Mouse (Mus musculus): ENCODE measurements around the gene Gm10073. TPM values are rescaled to one million over a fixed set of nuclear protein-coding genes. Genes with fewer than 3 reads are reported as not detected.
"Not testable (repeated sequence)": the region's sequence is repeated elsewhere in the genome, so short reads cannot be mapped to it uniquely, and the experiment has no call there.

Gene Gm10073
- 100 to 1,000 TPM in 1 of 2 experiments, 10 to 100 TPM in 1; 91.6 to 114 TPM for total RNA-seq (2021)
- long read RNA-seq, experiment 1, partial matches to known transcripts, result 0 of 1 reads
- long read RNA-seq, experiment 1, other reads (novel, unspliced or antisense), result 0 of 1 reads
- long read RNA-seq, experiment 2, partial matches to known transcripts, result 0 of 1 reads
- long read RNA-seq, experiment 2, other reads (novel, unspliced or antisense), result 0 of 1 reads

DNA sequence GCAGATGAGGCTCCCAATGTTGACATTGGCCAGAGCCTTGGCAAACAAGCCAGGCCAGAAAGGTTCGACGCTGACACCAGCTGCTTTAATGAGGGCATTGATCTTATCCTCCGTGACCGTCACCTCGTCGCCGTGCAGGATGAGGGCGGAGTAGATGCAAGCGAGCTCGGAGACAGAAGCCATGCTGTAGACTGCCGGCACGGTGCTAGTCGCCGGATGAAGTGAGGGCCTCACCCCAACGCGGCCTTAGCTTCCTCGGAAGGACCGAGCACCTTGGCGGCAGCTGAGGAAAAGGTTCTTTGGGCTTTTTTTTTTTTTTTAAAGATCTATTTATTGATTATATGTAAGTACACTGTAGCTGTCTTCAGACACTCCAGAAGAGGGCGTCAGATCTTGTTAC lies at the start of gene Gm10073:
Gene Gm10073 (minus strand): TSS at position 294 of the 400 bp plus-strand sequence.
- DNase-seq (ENCODE audit: low spot score), result not testable (repeated sequence)

GRCm38 (mm10) chr8:106623016-106623415 lies 49.8 kb upstream of the Gm10073 start:
- DNase-seq (ENCODE audit: low spot score), result no peak

DNA sequence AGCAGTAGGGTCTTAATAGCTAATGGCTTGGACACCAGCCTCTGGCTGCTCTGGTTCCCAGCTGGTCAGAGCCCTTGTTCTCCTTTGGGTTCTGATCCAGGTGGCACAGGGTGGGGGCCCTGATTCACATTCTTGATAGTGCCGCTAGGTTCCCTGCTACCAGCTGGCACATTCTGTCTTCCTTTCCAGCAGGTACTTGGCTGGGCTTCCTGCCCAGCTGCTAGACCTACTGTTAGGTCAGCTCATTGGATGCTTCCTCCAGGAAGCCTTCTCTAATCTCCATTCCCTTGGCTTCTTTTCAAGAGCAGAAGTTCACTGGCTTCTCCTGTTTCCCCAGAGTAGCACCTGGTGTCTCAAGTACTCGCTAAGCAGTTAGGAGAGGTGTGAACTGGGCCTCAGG lies 47.2 kb upstream of the Gm10073 start:
- no peak for DNase-seq (ENCODE audit: low spot score)

DNA sequence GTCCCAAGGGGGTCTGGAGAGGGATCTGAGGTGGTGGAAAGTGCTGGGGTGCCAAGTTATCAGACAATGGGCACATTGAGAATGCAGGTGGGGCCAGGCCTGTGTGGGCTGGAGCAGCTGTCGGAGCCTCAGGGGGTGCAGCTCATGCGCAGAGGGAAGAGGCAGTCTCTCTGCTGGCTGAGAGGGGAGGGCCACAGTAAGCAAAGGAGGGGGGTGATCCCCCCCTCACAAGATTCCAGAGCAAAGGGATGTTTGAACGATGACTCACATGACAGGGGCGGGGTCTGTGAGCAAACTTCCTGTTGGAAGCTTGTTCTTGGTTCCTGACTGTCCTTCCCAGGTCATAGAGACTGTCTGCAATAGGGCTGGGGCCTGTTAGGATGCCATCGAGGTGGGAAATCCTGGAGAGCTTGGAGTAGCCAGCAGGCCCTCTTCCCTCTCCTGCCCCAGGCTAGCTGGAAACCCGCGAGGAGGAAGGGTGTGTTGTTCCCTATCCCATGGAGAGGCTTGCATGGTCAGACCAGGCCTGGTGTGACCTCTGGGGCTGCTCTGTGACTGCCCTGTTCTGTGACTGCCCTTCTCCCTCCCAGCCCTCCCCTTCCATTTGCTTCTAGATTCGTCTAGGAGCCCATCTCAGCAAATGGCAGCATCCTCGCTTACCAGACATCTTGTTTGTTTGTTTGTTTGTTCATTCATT lies 46.4 kb upstream of the Gm10073 start:
- peak; percentile 6 for DNase-seq (ENCODE audit: low spot score)

GRCm38 (mm10) chr8:106618324-106618723 lies 45.1 kb upstream of the Gm10073 start:
- no peak for DNase-seq (ENCODE audit: low spot score)

DNA sequence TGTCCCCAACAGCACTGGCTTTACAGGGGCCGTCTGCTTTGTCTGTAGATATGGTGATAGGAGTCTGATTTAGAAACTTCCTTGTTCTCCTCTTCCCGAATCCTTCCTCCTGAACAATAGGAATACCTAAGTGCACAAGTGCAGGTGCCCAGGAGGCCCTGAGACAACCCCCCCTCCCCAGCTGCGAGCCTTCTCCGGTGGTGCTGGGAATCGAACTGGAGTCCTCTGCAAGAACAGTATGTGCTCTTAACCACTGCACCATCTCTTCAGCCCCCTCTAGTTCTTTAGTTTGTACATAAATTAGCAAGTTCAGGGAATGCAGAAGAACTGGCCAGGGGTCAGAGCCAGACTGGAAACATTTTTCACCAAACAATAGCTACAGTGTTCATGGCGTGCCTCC lies 44.6 kb upstream of the Gm10073 start:
- no peak for DNase-seq (ENCODE audit: low spot score)

DNA sequence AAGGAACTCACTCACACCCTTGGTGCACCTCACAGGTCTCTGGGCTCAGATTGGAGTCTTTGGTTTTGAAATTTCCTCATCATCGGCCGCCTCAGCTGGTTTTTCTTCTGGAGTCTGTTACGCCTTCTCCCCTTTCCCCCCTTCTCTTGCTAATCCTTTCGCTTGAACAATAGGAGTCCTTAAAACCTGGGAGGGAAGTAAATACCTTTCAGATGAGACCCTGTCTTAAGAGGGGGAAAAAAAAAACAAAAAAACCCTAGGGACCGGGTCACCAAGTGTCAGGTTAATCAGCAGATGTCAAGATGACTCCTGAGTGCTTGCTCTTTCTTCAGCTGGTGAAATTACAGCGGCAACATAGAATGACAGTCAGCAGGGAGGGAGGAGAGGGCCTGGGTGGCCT lies 43.9 kb upstream of the Gm10073 start:
- DNase-seq (ENCODE audit: low spot score), result no peak

DNA sequence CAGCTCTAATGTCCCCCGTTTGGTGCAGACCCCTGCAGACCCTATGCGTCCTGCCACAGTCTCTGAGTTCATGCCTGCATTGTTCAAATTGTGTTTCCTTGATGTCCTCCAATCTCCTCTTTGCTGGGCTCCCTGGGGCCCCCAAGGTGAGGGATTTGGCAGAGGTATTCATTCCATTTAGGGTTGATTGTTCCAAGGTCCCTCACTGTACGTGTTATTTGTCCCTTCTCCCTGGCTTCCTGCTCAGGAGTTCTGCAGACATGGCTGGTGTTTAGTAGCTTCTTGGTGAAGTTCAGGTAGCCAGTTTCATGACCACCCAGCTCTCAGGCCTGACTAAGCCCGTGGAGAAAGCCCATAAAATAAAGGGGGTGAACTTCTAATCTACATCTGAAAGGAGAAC lies 43.4 kb upstream of the Gm10073 start:
- no peak for DNase-seq (ENCODE audit: low spot score)

- no peak for DNase-seq (ENCODE audit: low spot score)
Observed at GRCm38 (mm10) chr8:106615661-106616299, 42.5 kb upstream of the Gm10073 start.

DNA sequence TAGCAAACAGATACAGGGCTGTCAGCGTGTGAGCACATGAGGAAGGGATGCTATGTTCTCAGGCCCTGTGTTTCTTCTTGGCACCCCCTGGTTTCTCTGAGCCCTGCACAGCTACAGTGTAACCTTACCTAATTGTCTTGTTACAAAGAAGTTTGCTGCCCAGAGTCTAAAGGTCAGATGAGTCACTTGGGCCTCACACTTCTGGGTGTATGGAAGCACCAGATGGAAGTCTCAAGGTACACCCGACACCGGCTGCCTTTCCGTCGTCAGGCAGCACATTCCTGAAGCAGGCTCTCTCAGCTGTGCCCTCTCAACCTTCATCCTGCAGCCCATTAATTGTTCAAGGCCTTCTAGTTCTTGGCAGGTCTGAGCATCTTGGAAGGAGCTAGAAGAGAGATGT lies 41.4 kb upstream of the Gm10073 start:
- no peak for DNase-seq (ENCODE audit: low spot score)

- DNase-seq (ENCODE audit: low spot score), result no peak
Observed at GRCm38 (mm10) chr8:106612047-106612446, 38.8 kb upstream of the Gm10073 start.

GRCm38 (mm10) chr8:106610958-106611640 lies 37.8 kb upstream of the Gm10073 start:
- no peak for DNase-seq (ENCODE audit: low spot score)

DNA sequence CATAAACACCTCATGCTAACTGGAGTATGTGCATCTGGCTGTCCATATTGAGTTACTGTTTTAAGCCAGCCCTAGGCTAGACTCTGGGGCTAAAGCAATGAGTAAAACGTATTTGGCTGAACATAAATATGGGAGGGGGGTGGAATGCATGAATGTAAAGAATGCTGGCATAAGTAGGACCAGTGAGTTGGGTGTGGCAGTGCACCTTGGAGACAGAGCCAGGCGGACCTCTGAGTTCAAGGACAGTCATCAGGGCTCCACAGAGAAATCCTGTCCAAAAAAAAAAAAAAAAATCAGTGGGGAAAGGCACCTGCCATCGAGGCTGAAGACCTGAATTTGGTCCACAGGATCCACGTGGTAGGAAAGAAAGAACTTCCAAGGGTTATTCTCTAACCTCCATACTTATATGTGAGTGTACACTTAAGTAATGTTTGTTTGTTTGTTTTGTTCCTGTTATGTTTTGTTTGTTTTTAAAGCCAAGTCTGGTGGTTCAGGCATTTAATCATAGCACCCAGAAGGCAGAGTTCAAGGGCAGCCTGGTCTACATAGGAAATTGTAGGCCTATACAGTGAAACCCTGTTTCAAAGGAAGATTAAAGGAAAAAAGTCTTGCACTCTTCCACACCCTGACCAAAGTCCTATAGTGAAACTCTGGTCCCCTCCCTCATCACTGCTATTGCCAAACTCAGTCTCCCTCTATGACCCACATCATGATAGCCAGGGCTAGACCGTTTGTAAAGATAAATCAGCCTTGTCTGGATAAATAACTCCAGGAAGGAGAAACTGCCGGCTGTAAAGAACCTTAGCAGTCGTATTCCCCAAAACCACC lies 36.0 kb upstream of the Gm10073 start:
- DNase-seq (ENCODE audit: low spot score), result no peak

GRCm38 (mm10) chr8:106608425-106608824 lies 35.2 kb upstream of the Gm10073 start:
- DNase-seq (ENCODE audit: low spot score), result no peak

GRCm38 (mm10) chr8:106607783-106608182 lies 34.5 kb upstream of the Gm10073 start:
- not testable (repeated sequence) for DNase-seq (ENCODE audit: low spot score)

- DNase-seq (ENCODE audit: low spot score), result no peak
Observed at GRCm38 (mm10) chr8:106606601-106607145, 33.4 kb upstream of the Gm10073 start.

GRCm38 (mm10) chr8:106606121-106606520 lies 32.9 kb upstream of the Gm10073 start:
- no peak for DNase-seq (ENCODE audit: low spot score)

DNA sequence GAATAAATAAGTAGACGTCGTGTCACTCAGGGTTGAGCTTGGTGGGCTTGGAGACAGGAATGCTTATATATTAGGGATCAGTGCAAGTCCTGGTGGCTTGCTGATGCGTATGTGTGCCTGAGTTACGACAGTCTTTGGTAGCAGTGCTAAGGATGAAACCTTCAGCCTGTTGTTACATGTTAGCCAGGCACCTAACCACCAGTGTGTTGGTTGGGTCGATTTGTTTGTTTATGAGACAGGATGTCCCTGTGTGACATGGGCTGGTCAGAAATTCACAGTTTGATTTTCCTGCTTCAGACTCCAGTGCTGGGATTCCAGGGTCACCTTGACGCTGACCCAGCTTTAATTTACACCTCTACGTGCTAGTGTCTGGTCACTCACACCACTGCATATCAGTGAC lies 32.4 kb upstream of the Gm10073 start:
- no peak for DNase-seq (ENCODE audit: low spot score)

GRCm38 (mm10) chr8:106603933-106604332 lies 30.7 kb upstream of the Gm10073 start:
- DNase-seq (ENCODE audit: low spot score), result no peak

DNA sequence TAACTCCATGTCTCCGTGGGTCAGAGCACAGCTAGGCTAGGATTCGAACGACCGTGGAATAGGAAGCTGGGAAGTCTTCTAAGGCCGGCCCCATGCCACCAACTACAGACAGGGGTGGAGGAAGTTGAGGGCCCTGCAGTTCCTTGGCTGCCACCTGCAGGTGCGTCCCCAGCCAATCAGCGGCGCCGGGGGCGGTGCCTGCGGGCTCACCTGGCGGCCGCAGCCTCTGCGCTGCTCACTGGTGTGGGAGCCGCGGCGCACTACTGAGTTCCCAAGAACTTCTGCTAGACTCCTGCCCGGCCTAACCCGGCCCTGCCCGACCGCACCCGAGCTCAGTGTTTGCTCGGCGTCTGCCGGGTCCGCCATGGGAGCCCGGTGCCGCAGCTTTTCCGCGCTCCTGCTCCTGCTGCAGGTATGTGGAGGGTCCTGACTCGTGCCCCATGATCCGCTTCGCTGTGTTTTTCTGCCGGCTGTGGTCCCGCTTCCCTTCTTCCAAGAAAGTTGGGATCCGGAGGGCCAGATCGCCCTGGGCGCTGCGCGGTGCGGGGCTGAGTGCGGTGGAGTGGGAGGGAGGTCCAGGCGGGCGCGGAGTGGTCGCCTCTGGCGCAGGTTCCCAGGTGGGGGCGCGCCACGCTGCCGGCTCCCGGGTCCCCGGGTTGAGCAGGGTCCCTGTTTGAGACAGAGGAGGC lies 30.0 kb upstream of the Gm10073 start, which contains the start of gene Cdh1:
Gene Cdh1 (plus strand): TSS at position 221 of the 689 bp plus-strand sequence.
- DNase-seq (ENCODE audit: low spot score), result no peak
